23 mouse cellular contexts compared by ENCODE assay signal in the genomic region with DNA sequence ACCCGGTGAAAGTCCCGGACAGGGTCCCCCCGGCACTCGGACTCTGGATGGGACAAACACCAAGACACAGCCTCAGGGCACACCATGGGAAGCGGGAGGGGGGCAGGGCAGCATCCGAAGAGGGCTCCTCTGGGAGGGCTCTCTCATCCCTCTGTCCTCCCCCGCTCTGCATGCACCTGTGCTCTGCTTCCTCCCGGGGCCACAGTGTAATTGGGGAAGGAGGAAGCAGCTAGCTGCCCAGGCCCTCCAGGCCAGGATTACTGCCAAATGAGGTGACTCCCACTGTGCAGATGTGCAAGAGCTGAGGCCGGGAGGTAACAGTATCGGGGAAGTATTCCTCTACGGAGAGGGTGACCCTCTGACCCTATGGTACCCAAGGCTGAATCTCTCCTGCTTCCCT. TPM values are rescaled to one million over a fixed set of nuclear protein-coding genes. Genes with fewer than 3 reads are reported as not detected.
A peak's percentile ranks its signal among the peaks of the same experiment; 100 is the strongest.
DNase-seq lines count a peak whose midpoint lies in the region; ATAC-seq and TF ChIP-seq lines count a peak whose summit lies in the region.
"Had no signal": no experiment of that assay in that cellular context is flagged by ENCODE, and none has a peak within 500 bp of the region (broad histone marks: within the 10 kb centered on the region; RNA-seq: fewer than 3 reads in every experiment).

No protein-coding gene starts in this region.

- H3K27ac ChIP-seq in kidney, embryonic 14.5 days (ENCODE audit: low read depth, low read length) = no peak overlapping the region
- H3K27ac ChIP-seq: forebrain, embryonic 12.5 days; heart, adult 2 months; kidney, postnatal 0 days; neural tube, embryonic 13.5 days had no signal

- ATAC-seq in kidney, embryonic 14.5 days (ENCODE audit: low FRiP score, low TSS enrichment) = peak; percentile 65
- ATAC-seq in granulocyte monocyte progenitor cell, adult 5-6 weeks (replicated peaks; ENCODE audit: poor library complexity, severe bottlenecking) = peak; percentile 34
- ATAC-seq in inflammation-experienced regulatory T-cells, adult 6 months = no peak
- ATAC-seq: CD4-positive, CD25-positive, alpha-beta regulatory T cell, adult 4 months; intestine, postnatal 0 days had no signal

- no peak overlapping the region for H3K4me2 ChIP-seq in kidney, embryonic 14.5 days (replicated peaks; ENCODE audit: low read depth, low read length)
- H3K4me2 ChIP-seq: forebrain, embryonic 12.5 days; liver, embryonic 11.5 days; neural tube, embryonic 13.5 days had no signal

- H3K9ac ChIP-seq in kidney, embryonic 14.5 days (ENCODE audit: low read depth, low read length) = no peak overlapping the region
- H3K9ac ChIP-seq: forebrain, embryonic 12.5 days; neural tube, embryonic 13.5 days had no signal

- no peaks in the 10 kb centered on the region for H3K9me3 ChIP-seq in kidney, embryonic 14.5 days (ENCODE audit: control insufficient read depth, low read length)
- no peaks in the 10 kb centered on the region for H3K9me3 ChIP-seq in E14TG2a.4 (ENCODE audit: low read length)
- H3K9me3 ChIP-seq: forebrain, embryonic 12.5 days; neural tube, embryonic 13.5 days had no signal

- peak; percentile 17 to 33 for DNase-seq in cerebellum, postnatal 25 days
- DNase-seq in cerebellum, adult 9-11 months = no peak
- DNase-seq in kidney, postnatal 25 days = no peak
- no peak for DNase-seq in thymus, adult 18-20 months
- DNase-seq: embryo, embryonic 11 days; gastrocnemius, postnatal 10 days; heart, adult 2 months; heart, postnatal 4 days; left cerebral cortex, postnatal 4 days; lung, adult 18-20 months; lung, postnatal 14 days; right cerebral cortex, adult 18-20 months; thymus, postnatal 36 days had no signal

- H3K4me3 ChIP-seq in kidney, embryonic 14.5 days (ENCODE audit: low read length) = no peak overlapping the region
- peak overlapping the region; percentile 68 for H3K4me3 ChIP-seq in E14TG2a.4 (replicated peaks; ENCODE audit: low read length)
- H3K4me3 ChIP-seq: forebrain, embryonic 12.5 days; heart, adult 2 months; neural tube, embryonic 13.5 days had no signal

- no peaks in the 10 kb centered on the region for H3K36me3 ChIP-seq in kidney, embryonic 14.5 days (ENCODE audit: control insufficient read depth, insufficient read depth, low read length)
- no peaks in the 10 kb centered on the region for H3K36me3 ChIP-seq in E14TG2a.4 (ENCODE audit: insufficient read depth, low read length)
- H3K36me3 ChIP-seq: forebrain, embryonic 12.5 days had no signal

- H3K4me1 ChIP-seq in kidney, embryonic 14.5 days (ENCODE audit: control insufficient read depth, insufficient read depth, low read length) = no peaks in the 10 kb centered on the region; the same call in 1 of the 2 replicates
- peaks cover 13% of the 10 kb centered on the region for H3K4me1 ChIP-seq in E14TG2a.4 (replicated peaks; ENCODE audit: low read depth, low read length)

- no peak for TF ChIP-seq CTCF in E14TG2a.4 (conservative IDR thresholded peaks at IDR 0.05; ENCODE audit: low read length)

- 40% methylated on average over 11 of the region's 11 CpGs for WGBS in kidney, embryonic 14.5 days

- no peaks in the 10 kb centered on the region for H3K27me3 ChIP-seq in kidney, embryonic 14.5 days (ENCODE audit: control insufficient read depth, insufficient read depth, low read length)
- 0 out of 2 replicates have a peak, but pooled peaks cover 7% of the 10 kb centered on the region for H3K27me3 ChIP-seq in E14TG2a.4 (ENCODE audit: insufficient read depth, low read length)
- H3K27me3 ChIP-seq: forebrain, embryonic 12.5 days; neural tube, embryonic 13.5 days had no signal

RNA-seq across cellular contexts. Expression of a gene that starts 18.5 kb away (rescaled TPM):
- 3.3 and 4.7 TPM in 2 replicates for polyA plus RNA-seq in kidney, embryonic 14.5 days (2014; fragmentation: Nextera tagmentation; extraction: Ambion mirVana)
- total RNA-seq in granulocyte monocyte progenitor cell, adult 5-6 weeks (2014; fragmentation: Nextera tagmentation) = 8.7 and 10.5 TPM in 2 replicates
- 8.5 and 9.0 TPM in 2 replicates for total RNA-seq in granulocyte monocyte progenitor cell, adult 5-6 weeks (2017)
- polyA plus RNA-seq in inflammation-experienced regulatory T-cells, adult 6 months (2017; shearing (Covaris generic)) = 1 to 10 TPM; 3.3 to 4.3 (median 4.1) TPM

Comparison
In these comparisons a context has a peak if more than half of its experiments do, and no peak if none do; other contexts are left out.
1. DNase-seq: peak in cerebellum, postnatal 25 days (2 of 2); none in cerebellum, adult 9-11 months (single experiment), kidney, postnatal 25 days (0 of 2) and thymus, adult 18-20 months (0 of 2).